Mouse (Mus musculus) retina, embryonic 14.5 days (tissue): ENCODE measurements at regions not wholly inside any gene's neighbourhood (a gene's known extent, or its start where the extent isn't known, plus 50 kb on each side); places are given as distances from the start of the nearest gene placed in this dataset.
A peak's percentile ranks its signal among the peaks of the same experiment; 100 is the strongest.
"Not testable (repeated sequence)": the region's sequence is repeated elsewhere in the genome, so short reads cannot be mapped to it uniquely, and the experiment has no call there.

ENCODE experiments used
- DNase-seq: peaks from one replicate; pipeline ENCODE4 v3.0.0-alpha.2; 2015; ENCODE audit warnings: low spot score

DNA sequence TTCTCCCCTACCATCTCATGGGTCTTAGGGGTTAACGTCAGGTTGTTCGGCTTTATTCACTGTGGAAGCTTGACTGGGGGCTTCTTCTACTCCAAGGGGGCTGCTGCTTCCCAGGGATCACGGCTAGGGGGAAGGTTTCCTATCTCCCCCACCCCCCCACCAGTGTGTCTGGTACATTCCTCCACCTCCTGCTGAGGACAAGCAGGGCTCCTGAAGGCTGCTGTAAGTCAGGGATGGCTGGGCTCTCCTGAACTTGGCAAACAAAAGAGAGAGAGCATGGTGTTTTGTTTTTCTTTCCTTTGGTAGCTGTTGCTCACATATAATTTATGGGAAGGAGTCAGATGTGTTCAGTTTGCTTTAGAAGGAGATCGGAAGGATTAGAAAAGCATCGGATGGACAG is 54.7 kb upstream of the Commd3 start:
- no peak for DNase-seq

DNA sequence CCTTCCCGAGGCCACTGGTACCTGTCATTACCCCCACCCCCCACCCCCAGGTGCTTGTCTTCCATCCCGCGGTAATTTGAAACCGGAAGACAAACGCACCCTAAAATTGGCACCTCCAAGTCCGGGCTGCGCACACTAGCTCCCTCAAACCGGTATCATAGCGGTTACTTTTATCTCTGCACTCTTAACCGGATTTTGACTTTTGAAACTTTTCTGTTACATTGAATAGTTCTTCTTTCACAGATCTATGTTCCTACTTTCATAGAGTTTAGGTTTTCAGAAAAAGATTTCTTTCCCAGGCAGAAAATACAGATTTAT is 62.4 kb upstream of the Commd3 start:
- DNase-seq = no peak

DNA sequence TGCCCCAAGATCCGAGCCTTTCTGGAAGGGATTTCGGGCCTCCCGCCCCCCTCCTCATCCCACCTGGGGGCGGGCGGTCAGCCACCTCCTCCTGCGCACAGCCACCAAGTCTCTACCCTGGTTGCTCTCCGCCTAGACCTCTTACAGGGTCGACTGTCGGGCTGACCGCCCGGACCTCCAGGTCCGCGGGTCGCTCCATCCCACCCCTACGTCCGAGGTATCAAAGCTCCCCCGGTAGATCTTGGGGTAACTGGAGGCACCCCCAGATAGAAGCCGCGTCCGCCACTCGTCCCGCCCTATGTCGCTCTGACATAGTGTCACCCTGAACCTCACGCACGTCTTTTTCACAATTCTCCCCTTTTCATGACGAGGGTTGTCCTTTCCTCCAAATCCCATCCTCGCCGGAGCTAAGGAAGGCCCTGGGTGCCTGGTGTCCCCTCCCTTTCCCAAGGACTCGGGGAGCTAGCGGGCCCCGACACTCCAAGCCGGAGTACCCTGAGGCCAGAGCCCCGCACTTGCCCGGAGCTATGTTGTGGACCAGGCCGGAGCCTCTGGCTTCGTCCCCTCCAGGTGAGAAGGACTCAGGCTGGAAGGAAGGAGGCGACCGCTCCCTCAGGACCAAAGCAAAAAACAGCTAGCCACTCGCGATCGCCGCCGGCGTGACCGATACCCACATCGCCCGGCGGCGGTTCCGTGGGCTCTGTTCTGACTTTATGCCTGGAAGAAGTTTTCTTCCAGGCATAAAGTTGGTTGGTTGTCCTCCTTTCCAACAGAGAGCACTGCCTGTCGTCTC is 62.9 kb upstream of the Commd3 start:
- no peak for DNase-seq

DNA sequence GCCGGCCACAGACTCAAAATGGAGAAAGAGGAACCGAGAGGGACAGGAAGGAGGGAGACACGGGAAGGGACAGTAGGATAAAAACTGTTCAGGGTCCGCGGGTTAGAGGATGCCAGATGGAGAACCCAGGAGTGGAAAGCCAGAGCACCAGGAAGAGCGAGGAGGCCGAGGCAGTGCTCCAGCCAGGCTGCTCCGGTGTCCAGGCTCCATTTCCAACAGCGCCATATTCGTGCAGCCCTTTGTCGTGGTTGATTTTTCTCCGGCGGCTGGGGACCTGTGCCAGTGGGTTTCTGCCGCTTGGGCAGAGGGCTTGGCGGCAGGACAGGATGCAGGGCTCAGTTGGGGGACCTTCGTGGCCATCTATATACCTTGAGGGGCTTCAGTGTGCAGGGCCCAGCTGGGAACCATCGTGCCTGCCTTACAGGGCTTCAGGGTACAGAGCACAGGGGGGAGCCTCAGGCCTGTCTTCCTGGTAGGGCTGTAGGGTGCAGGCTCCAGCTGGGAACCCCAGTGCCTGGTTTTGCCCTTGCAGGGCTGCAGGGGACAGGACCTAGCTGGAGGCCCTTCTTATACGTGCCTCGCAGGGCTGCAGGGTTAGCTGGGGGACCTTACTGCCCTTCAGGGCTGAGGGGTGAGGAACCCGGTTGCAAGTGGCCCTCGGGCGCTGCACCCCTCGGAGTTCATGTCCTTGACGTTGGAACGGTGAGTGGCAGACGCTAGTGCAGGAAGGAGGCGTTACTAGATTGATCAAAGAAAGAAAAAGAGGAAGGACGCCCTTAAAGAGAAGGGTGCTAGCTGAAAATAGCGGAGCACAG is 63.7 kb upstream of the Commd3 start:
- peak; percentile 65 for DNase-seq

DNA sequence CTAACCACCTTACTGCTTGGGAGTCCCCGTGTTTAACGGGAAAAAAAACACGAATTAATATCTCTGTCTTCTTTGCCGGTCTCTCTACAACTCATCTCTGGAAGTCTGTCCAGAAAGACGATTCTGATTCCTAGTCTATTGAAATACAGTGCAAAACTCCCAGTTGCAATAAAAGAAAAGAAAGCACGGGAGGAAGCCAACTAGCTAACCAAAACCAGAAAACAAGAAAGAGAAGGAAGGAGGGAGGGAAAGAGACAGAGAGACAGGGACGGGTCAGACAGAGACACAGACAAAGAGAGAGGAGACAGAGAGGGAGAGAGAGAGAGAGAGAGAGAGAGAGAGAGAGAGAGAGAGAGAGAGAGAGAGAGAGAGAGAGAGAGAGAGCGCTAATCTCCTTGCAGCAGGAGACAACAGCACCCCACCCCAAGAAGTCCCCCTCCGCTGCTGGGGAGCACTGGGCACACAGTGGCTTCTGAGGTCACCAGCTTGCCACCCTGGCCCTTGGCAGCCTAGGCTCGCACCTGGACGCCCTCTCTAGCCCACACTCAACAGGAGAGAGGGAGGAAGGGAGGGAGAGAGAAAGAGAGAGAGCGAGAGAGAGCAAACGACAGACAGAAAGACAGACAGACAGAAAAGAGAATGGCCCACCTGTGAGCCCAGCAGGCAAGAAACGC is 64.5 kb upstream of the Commd3 start:
- DNase-seq = no peak

DNA sequence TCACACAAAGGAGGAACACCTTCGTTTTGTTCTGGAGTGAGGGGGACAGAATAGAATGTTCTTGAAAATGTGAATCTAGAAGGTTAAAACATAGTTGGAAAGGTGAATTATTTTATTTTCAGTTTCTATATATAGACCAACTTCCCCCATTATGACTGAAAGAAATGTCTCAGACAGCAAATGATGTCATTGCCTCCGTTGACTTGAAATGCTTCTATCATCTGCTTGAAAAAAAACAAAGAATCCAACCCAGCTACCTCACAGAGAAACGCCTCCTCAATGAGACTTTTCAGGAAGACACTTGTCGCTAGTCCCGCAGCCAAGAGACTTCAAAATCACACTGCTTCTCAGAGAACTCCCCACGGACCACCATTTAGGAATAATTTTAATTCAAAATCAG is 65.1 kb upstream of the Commd3 start:
- DNase-seq = no peak

DNA sequence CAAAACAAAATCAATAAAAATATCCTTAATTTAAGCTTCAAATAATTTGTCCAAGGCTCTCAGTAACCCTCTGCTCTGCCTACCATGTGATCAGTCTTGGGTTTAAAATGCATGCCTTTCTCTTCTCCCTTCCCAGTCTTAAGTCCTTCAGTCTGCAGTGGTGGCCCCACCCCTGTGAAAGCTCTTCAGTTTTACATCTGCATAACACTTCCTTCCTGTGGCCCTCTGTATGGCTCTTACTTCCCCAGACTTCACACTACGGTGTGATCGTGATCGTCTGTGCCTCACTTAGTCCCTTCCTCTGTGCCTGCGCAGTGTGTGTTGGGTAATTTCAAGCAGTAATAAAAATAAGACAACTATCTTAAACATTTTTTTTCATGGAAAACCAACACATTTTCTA is 80.0 kb upstream of the Commd3 start:
- DNase-seq = no peak

DNA sequence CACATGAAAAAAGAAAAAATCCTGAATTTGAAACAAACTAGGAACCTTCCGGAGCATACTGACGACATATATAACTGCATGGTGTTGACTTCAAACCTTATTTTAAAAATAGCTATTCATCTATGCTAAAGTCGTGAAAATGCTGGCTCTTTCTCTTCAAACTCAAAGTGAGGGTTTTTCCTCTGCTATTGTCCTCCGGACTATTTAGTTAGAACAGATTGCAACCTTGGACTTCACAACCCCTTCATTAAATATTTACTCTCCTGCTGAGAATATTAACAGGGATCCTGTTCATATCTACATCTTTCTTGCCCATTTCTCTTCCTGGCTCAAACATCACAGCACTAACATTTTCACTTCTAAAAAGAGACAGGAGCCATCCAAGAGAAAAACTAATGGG is 84.0 kb upstream of the Commd3 start:
- DNase-seq = no peak

DNA sequence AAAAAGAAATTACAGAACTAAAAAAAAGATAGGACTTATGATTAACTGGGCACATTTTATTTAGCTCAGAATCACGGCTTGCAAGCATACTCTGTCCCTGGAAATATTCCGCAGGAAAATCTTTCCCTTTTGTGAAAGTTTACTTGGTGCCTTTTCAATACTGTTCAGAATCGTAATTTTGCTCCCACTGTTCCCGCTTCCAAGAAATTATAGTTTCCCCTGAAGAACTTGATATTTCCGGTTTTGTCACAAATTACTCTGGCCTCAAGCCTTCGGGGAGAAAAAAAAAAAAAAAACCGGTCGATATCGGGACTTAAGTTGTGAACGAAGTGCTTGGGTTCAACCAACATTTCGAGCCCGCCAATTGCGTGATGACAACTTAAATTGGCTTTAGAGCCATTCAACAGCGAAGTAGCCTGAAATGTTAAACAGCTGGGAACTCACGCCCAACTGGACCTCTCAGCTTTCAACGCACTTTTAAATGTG is 84.4 kb upstream of the Commd3 start:
- peak; percentile 64 for DNase-seq

DNA sequence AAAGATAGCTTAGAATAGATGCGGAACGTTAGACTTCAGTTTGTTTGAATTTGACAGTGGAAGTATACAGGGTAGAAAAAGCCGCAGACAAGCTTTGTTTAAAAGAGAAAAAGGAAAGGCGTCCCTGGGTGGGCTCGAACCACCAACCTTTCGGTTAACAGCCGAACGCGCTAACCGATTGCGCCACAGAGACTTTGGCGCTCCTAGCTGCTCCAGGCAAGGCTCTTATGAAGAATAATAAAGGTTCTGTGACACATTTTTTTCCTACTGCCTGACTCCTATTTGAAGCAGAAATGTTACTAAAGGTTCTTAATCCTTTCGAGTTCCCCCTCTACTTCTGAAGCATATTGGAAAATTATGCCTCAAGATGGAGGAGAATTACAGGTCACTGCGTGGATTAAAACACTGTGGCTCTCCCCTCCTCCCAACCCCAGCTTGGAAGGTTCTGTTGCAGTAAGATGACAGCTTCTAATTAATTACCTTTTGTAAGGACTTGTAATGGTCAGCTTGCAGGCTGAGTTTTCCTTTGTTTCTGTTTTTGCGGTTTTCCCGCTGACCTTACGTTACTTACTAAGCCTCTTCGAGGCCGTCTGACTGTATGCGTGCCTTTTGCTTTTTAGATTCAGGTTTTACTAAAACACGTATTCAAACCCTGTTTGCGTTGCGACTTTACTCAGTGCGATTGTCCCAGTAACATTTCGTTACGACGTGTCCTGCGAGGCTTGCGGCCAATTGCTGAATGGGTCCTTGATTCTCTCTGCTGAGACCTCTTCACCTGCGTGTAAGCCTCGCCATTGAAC is 85.1 kb upstream of the Commd3 start:
- DNase-seq = peak; percentile 95

DNA sequence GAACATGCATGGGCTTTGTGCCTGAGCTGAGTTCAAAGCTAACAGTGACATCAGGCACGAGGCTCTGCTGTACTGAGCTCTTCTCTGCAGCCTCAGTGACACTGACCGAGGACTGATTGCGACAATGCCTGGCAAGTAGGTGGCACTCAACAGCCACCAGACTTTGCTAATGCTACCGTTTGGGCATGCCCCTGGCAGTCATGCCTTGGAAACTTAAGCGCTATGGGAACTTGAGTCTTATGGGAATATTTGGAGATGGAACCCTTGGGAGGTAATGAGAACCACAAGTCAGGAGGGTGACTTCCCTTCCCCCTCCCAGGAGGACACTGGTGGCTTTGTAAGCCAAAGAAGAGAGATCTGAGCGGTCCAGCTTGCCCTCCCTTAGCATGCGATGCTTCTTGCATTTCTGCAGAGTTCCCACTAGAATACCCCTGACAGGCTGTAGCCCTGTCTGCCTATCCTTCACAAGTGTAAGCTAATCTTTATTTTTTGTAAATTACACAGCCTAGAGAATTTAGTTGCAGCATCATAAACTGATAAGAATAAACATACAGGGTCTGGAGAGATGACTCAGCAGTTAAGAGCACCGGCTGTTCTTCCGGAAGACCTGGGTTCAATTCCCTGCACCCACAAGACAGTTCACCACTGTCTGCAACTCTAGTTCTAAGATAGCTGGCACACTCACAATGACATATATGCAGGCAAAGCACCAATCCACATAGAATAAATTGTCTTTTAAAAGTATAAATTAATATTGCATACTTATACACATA is 86.4 kb upstream of the Commd3 start:
- DNase-seq = no peak

DNA sequence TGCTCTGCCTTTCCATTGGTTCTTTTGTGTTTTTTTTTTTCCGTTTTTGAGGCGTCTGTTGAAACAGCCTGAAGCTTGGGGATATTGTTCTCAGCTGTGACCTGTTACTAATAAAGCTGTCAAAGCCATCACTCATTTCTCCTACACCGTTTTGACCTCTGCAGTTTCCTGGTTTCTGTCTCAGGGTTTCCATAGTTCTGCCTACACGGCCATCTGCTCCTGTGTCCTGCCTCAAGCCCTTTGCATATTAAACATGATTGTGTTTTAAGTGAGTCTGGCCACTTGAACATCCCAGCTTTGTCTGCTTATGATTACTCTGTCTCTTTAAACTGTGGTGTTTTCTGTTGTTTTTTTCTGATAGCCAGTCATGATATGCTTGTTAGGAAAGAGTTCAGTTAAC is 114.1 kb upstream of the Commd3 start:
- no peak for DNase-seq

DNA sequence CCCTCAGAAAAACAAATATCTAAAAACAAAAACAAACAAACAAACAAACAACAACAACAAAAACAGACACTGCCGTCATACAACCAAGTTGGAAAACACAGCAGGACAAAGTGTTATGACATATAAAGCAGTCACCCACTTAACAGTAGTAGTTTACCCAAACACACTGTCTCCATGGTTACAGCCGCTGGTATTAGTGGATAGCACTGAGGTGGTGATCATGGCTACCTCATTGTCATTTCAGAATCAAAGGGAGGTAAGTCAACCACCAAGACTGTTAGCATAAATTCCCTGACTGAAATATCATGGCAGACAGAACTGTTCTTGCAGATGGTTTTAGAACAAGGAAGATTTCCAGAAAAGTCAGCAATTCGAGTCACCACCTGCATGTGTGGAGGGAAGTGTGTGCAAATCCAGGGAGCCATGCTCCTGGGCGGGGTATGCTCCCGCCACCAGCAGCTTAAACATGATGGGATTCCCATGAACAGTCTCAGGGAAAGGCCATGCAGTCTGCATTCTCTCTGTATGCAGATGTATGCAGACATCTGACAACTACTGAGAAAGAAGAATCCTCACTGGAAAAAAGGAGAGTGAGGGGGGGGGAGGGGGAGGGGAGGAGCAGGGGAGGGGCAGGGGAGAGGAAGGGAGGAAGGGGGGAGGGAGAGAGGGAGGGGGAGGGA is 124.1 kb upstream of the Commd3 start:
- no peak for DNase-seq

DNA sequence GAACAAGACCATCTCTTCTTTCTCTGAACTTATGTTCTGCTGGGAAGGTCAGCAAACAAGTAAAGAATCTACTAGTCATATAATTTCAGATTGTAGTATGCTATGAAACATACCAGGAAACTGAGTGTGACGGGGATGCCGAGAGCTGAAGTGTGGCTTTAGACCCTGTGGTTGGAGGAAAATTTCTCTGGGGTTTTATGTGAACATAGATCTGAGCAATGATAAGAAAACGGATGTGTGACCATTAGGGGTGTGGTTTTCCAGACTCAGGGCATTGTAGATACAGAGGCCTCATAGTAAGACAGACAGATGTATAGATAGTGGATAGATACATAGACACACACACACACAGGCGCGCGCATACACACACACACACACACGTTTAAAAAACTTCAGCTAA is 131.8 kb upstream of the Dnajc1 start:
- no peak for DNase-seq

DNA sequence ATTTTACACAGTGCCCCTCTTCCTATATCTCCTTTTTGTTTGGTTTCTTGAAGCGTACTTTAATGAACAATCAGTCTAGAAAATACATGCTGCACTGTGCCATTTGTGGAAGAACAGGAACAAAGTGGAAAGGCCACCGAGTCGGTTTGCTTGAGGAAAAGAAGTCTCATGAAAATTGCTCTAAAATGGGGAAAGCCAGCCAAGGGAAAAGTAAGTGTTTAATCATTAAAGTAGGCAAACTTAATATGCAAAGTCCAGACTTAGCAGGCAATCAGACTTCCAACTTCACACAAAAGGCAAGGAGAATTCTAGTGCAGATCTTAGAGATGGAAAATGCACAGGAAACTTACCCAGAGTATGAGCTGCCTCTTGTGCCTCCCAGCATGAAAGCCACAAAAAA is 131.3 kb upstream of the Dnajc1 start:
- no peak for DNase-seq

DNA sequence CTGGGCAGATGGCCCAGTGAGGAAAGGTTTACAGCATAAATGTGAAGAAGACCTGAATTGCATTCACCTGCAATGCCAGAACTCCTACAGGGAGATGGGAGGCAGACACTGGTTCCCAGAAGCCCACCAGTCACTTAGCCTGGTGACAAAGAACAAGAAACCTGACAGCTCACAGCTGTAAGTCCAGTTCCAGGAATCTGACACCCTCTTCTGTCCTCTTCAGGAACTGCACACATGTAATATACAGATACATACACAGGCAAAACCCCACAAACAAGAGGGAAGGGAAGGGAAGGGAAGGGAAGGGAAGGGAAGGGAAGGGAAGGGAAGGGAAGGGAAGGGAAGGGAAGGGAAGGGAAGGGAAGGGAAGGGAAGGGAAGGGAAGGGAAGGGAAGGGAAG is 120.8 kb upstream of the Dnajc1 start:
- DNase-seq = peak; percentile 9

DNA sequence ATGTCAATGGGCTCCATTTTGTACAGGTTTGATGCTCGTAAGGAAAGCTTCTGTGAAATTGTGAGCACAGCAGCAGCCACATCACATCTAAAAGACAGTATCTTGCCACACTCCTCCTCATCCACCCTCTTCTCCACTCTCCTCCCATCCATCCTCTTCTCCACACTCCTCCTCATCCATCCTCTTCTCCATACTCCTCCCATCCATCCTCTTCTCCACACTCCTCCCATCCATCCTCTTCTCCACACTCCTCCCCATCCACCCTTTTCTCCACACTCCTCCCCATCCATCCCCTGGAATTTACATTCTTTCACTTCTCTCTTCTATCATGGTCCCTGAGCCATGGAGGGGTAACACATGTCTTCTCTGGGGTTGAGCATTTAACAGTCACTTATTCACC is 116.7 kb upstream of the Dnajc1 start:
- no peak for DNase-seq

DNA sequence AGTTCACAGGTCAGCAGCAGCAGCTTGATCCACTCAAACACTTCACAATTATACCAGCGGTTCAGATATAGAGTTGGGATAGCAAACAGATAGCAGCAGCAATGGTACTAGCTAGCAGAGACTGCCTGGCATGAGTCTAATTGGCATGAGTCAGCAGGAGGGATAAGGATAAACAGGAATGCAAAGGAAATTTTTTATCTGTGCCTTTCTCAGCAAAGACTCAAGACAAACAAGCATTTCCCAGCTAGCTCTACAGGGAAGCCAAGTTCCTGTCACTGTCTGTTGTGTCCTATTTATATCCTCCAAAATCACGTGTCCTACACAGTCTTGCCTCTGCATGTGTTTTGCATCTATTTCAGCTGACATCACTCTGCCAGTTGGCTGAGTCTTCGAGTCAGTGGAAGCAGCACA is 80.7 kb upstream of the Dnajc1 start:
- no peak for DNase-seq

DNA sequence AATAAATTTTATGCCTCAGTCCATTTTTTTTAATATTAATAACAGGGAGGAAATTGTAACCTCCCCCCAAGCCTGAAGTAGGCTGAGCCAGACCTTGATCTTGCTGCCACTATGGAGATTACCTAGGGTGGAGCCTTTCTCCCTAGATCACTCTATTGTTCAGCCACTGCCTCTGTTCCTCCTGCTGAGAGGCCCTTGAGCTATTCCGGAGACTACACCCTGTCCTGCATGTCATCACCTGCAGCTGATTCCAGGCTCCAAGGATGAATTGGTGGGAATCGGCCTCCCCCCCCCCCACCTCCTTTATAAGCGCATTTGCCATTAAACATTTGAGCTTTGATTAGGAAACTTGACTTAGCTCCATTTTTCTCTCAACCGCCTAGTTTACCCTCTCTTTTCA is 68.3 kb upstream of the Dnajc1 start:
- no peak for DNase-seq

DNA sequence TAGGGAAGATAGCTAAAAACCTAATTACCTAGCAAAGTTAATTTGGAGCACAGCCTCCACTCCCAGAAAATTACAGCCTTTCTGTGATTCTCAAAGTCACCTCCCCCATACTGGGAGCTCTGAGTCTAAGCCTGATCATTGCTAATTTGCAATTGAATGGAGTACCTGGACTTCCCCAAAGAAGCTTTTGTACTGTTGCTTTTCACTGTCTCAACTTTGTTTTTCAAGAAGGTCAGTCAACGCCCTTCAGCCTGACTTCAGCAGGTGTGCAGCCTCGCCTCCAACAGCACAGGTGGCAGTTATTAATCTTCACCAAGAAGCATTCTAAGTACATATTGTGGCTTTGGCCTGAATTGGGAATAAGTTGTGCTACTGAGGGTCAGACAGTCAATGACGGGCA is 67.7 kb upstream of the Dnajc1 start:
- DNase-seq = not testable (repeated sequence)

DNA sequence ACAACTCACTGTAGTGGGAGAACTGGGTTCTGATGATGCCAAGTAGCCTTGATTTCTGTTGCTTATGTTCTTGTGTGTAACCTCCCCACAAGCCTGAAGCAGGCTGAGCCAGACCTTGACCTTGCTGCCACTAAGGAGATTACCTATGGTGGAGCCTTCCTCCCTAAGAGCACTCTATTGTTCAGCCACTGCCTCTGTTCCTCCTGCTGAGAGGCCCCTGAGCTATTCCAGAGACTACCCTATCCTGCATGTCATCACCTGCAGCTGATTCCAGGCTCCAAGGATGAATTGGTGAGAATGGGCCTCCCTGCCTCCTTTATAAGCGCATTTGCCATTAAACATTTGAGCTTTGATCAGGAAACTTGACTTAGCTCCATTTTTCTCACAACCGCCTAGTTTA is 60.8 kb upstream of the Dnajc1 start:
- DNase-seq = not testable (repeated sequence)
